8 mouse cellular contexts compared by ENCODE assay signal in the genomic region with DNA sequence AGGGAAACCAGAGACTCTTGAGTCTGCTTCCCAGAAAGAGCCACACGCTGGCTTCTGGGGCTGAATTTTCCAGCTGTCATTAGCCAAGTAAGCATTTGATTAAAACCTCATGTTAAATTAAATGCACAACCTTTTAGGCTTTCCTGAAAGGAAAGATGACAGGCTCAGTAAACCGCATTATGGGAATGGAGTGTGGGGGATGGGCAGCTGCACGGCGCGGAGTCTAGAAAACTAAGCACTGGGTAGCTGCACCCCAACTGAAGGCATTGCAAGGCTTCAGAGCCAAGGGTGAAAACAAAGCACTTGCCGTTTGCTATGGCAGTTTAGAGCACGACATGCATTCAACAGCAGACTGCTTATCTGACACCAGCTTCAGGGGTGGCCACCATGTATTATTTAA. TPM values are rescaled to one million over a fixed set of nuclear protein-coding genes. Genes with fewer than 3 reads are reported as not detected.
DNase-seq lines count a peak whose midpoint lies in the region; ATAC-seq and TF ChIP-seq lines count a peak whose summit lies in the region.

No protein-coding gene starts in this region.

- no peaks in the 10 kb centered on the region for H3K9me3 ChIP-seq in limb, embryonic 15.5 days
- H3K9me3 ChIP-seq in stomach, postnatal 0 days (ENCODE audit: control insufficient read depth, low read length) = no peaks in the 10 kb centered on the region

- peak overlapping the region; percentile 89 for H3K4me2 ChIP-seq in limb, embryonic 15.5 days
- H3K4me2 ChIP-seq in stomach, postnatal 0 days (replicated peaks; ENCODE audit: low read depth) = peak overlapping the region; percentile 97

- H3K4me1 ChIP-seq in spleen, adult 2 months (ENCODE audit: control insufficient read depth, insufficient read depth, insufficient read length) = peaks cover 6% of the 10 kb centered on the region
- H3K4me1 ChIP-seq in limb, embryonic 15.5 days = peaks cover 53% of the 10 kb centered on the region
- peaks cover 7% of the 10 kb centered on the region for H3K4me1 ChIP-seq in stomach, postnatal 0 days (replicated peaks; ENCODE audit: control insufficient read depth, insufficient read depth)

- peak overlapping the region; percentile 88; the same call in 1 of the 2 replicates for H3K4me3 ChIP-seq in spleen, adult 2 months (ENCODE audit: extremely low read depth, insufficient read depth, insufficient read length)
- peak overlapping the region; percentile 61 for H3K4me3 ChIP-seq in limb, embryonic 15.5 days
- H3K4me3 ChIP-seq in stomach, postnatal 0 days (ENCODE audit: low read depth, low read length) = peak overlapping the region; percentile 60

- 64% methylated on average over 7 of the region's 7 CpGs for WGBS in spleen, adult 2 months
- 16% methylated on average over 7 of the region's 7 CpGs for WGBS in limb, embryonic 15.5 days
- 26% methylated on average over 7 of the region's 7 CpGs for WGBS in stomach, postnatal 0 days

- H3K9ac ChIP-seq in limb, embryonic 15.5 days = peak overlapping the region; percentile 80
- H3K9ac ChIP-seq in stomach, postnatal 0 days (ENCODE audit: low read length) = no peak overlapping the region

- peak; percentile 9 for DNase-seq in cerebellum, adult 9-11 months
- no peak for DNase-seq in cerebellum, adult 11 months
- no peak for DNase-seq in spleen, adult 2 months (ENCODE audit: low read depth in 1 of 2, low spot score in 2 of 2)
- no peak for DNase-seq in spleen, adult 18-20 months
- DNase-seq in stomach, postnatal 0 days (ENCODE audit: low spot score) = no peak
- DNase-seq in B cell, adult 2 months = no peak

- H3K27me3 ChIP-seq in spleen, adult 2 months (ENCODE audit: control insufficient read depth, insufficient read depth, low read length) = peaks cover 9% of the 10 kb centered on the region; the same call in 1 of the 2 replicates
- H3K27me3 ChIP-seq in limb, embryonic 15.5 days = no peaks in the 10 kb centered on the region
- H3K27me3 ChIP-seq in stomach, postnatal 0 days (ENCODE audit: control insufficient read depth, insufficient read depth, low read length) = no peaks in the 10 kb centered on the region

- TF ChIP-seq EP300 in stomach, postnatal 0 days (optimal IDR thresholded peaks at IDR 0.05) = no peak

- TF ChIP-seq CTCF in spleen, adult 2 months (IDR thresholded peaks at IDR 0.05; ENCODE audit: extremely low read depth, insufficient read depth, insufficient read length, insufficient replicate concordance) = no peak
- no peak for TF ChIP-seq CTCF in stomach, postnatal 0 days (IDR thresholded peaks at IDR 0.05; ENCODE audit: low read depth)

- no peak for ATAC-seq in limb, embryonic 15.5 days (ENCODE audit: insufficient number of reproducible peaks, low FRiP score, low TSS enrichment, low read depth)
- no peak for ATAC-seq in stomach, postnatal 0 days (ENCODE audit: low FRiP score, low TSS enrichment)
- ATAC-seq in inflammation-experienced regulatory T-cells, adult 6 months = no peak

- no peak overlapping the region for H3K27ac ChIP-seq in spleen, adult 2 months (ENCODE audit: insufficient read depth, low read length)
- no peak overlapping the region for H3K27ac ChIP-seq in limb, embryonic 15.5 days
- H3K27ac ChIP-seq in stomach, postnatal 0 days (replicated peaks) = no peak overlapping the region

- no peak for TF ChIP-seq POLR2A in spleen, adult 2 months (IDR thresholded peaks at IDR 0.05; ENCODE audit: low read depth, low read length)

- H3K36me3 ChIP-seq in spleen, adult 2 months (ENCODE audit: control insufficient read depth, insufficient read depth, low read length) = no peaks in the 10 kb centered on the region
- no peaks in the 10 kb centered on the region for H3K36me3 ChIP-seq in limb, embryonic 15.5 days
- no peaks in the 10 kb centered on the region for H3K36me3 ChIP-seq in stomach, postnatal 0 days (ENCODE audit: control insufficient read depth, insufficient read depth, low read length)

RNA-seq across cellular contexts. Expression of gene Abtb2, which starts 2.1 kb away (rescaled TPM):
- 10.6 and 14.7 TPM in 2 replicates for polyA plus RNA-seq in spleen, adult 2 months (2012; rRNA removed)
- polyA plus RNA-seq in limb, embryonic 15.5 days (2015; fragmentation: Nextera tagmentation; extraction: Ambion mirVana) = 16.7 and 16.9 TPM in 2 replicates
- polyA plus RNA-seq in stomach, postnatal 0 days (2015; fragmentation: Nextera tagmentation; extraction: Ambion mirVana) = 3.5 and 4.0 TPM in 2 replicates
- 10 to 100 TPM in 2 of 3 experiments, 1 to 10 TPM in 1; 7.6 to 11.6 (median 10.8) TPM for polyA plus RNA-seq in inflammation-experienced regulatory T-cells, adult 6 months (2017; shearing (Covaris generic))
